ENCODE assay signal across 26 mouse cellular contexts in genomic region chr5:9264361-9264760, GRCm38 (mm10). TPM values are rescaled to one million over a fixed set of nuclear protein-coding genes. Genes with fewer than 3 reads are reported as not detected.
A peak's percentile ranks its signal among the peaks of the same experiment; 100 is the strongest.
DNase-seq lines count a peak whose midpoint lies in the region; ATAC-seq lines count a peak whose summit lies in the region.
"Had no signal": no experiment of that assay in that cellular context is flagged by ENCODE, and none has a peak within 500 bp of the region (broad histone marks: within the 10 kb centered on the region; RNA-seq: fewer than 3 reads in every experiment).

No protein-coding gene starts in this region.

- H3K27me3 ChIP-seq in hindbrain, embryonic 10.5 days (ENCODE audit: insufficient read depth, poor library complexity, severe bottlenecking): peaks cover 4% of the 10 kb centered on the region; the same call in 1 of the 2 replicates
- no peaks in the 10 kb centered on the region for H3K27me3 ChIP-seq in hindbrain, embryonic 14.5 days (ENCODE audit: control insufficient read depth, insufficient read depth, low read length)
- H3K27me3 ChIP-seq: hindbrain, embryonic 15.5 days had no signal

- H3K36me3 ChIP-seq in hindbrain, embryonic 10.5 days: no peaks in the 10 kb centered on the region
- H3K36me3 ChIP-seq in hindbrain, embryonic 14.5 days (replicated peaks; ENCODE audit: control insufficient read depth, insufficient read depth): no peaks in the 10 kb centered on the region
- H3K36me3 ChIP-seq: embryonic facial prominence, embryonic 15.5 days; heart, embryonic 10.5 days; hindbrain, embryonic 15.5 days; limb, embryonic 13.5 days; stomach, embryonic 15.5 days had no signal

- peak; percentile 4 for DNase-seq in hindbrain, embryonic 10.5 days (ENCODE audit: low spot score)
- no peak for DNase-seq in hindbrain, embryonic 14.5 days (ENCODE audit: low spot score)
- peak; percentile 23 to 27 for DNase-seq in B cell, adult 2 months
- DNase-seq in embryo, embryonic 11 days: peak; percentile 49
- DNase-seq in retina, embryonic 14.5 days (ENCODE audit: low spot score): peak; percentile 32
- DNase-seq in ovary, adult 18-20 months (ENCODE audit: low spot score): no peak
- DNase-seq in kidney, adult 9 months: no peak
- DNase-seq: adrenal gland, postnatal 25 days; cerebellum, adult 11 months; cerebellum, postnatal 36 days; gastrocnemius, adult 2 months; layer of hippocampus, postnatal 36 days; lung, adult 18-20 months; lung, postnatal 14 days; right cerebral cortex, postnatal 14 days; thymus, adult 18-20 months had no signal

- H3K4me3 ChIP-seq in hindbrain, embryonic 10.5 days: no peak overlapping the region
- H3K4me3 ChIP-seq in hindbrain, embryonic 14.5 days (replicated peaks; ENCODE audit: low read length): no peak overlapping the region
- H3K4me3 ChIP-seq: embryonic facial prominence, embryonic 15.5 days; gastrocnemius, adult 2 months; heart, embryonic 10.5 days; hindbrain, embryonic 15.5 days; limb, embryonic 13.5 days; megakaryocyte, embryonic 14.5 days; stomach, embryonic 15.5 days had no signal

- ATAC-seq in hindbrain, embryonic 14.5 days (ENCODE audit: low FRiP score): no peak
- ATAC-seq: forebrain, postnatal 0 days; intestine, embryonic 16.5 days; Patski had no signal

- H3K9ac ChIP-seq in hindbrain, embryonic 14.5 days: no peak overlapping the region
- H3K9ac ChIP-seq: embryonic facial prominence, embryonic 15.5 days; forebrain, postnatal 0 days; hindbrain, embryonic 15.5 days; limb, embryonic 13.5 days; stomach, embryonic 15.5 days had no signal

- no peak overlapping the region for H3K27ac ChIP-seq in hindbrain, embryonic 10.5 days
- H3K27ac ChIP-seq in hindbrain, embryonic 14.5 days: no peak overlapping the region
- H3K27ac ChIP-seq: embryonic facial prominence, embryonic 15.5 days; gastrocnemius, adult 2 months; heart, embryonic 10.5 days; hindbrain, embryonic 15.5 days; kidney, postnatal 0 days; limb, embryonic 13.5 days; stomach, embryonic 15.5 days had no signal

- H3K4me1 ChIP-seq in hindbrain, embryonic 10.5 days (replicated peaks): peaks cover 15% of the 10 kb centered on the region; the same call in 1 of the 2 replicates
- H3K4me1 ChIP-seq in hindbrain, embryonic 14.5 days (replicated peaks; ENCODE audit: control insufficient read depth, insufficient read depth, low read length): peaks cover 18% of the 10 kb centered on the region; the same call in 1 of the 2 replicates

- H3K9me3 ChIP-seq in hindbrain, embryonic 10.5 days: no peaks in the 10 kb centered on the region
- no peaks in the 10 kb centered on the region for H3K9me3 ChIP-seq in hindbrain, embryonic 14.5 days (ENCODE audit: control insufficient read depth, low read length)
- H3K9me3 ChIP-seq: embryonic facial prominence, embryonic 15.5 days; heart, embryonic 10.5 days; hindbrain, embryonic 15.5 days; limb, embryonic 13.5 days; megakaryocyte, embryonic 14.5 days; stomach, embryonic 15.5 days had no signal

- no peak overlapping the region for H3K4me2 ChIP-seq in hindbrain, embryonic 14.5 days (replicated peaks)
- H3K4me2 ChIP-seq: embryonic facial prominence, embryonic 15.5 days; hindbrain, embryonic 15.5 days; limb, embryonic 13.5 days; stomach, embryonic 15.5 days had no signal

- 75% methylated on average over 4 of the region's 4 CpGs for WGBS in hindbrain, embryonic 10.5 days
- 64% methylated on average over 4 of the region's 4 CpGs for WGBS in hindbrain, embryonic 14.5 days

RNA-seq across cellular contexts. Expression of gene 9330182L06Rik, which starts 1.6 kb away (rescaled TPM):
- 3.4 and 5.3 TPM in 2 replicates for polyA plus RNA-seq in hindbrain, embryonic 10.5 days (2016; fragmentation: Nextera tagmentation; extraction: Ambion mirVana)
- polyA plus RNA-seq in hindbrain, embryonic 14.5 days (2014; fragmentation: Nextera tagmentation; extraction: Ambion mirVana): 37.2 and 39.9 TPM in 2 replicates

Comparison
In these comparisons a context has a peak if more than half of its experiments do, and no peak if none do; other contexts are left out.
1. DNase-seq: peak in hindbrain, embryonic 10.5 days (single experiment), B cell, adult 2 months (2 of 2), embryo, embryonic 11 days (single experiment) and retina, embryonic 14.5 days (single experiment); none in hindbrain, embryonic 14.5 days (single experiment), ovary, adult 18-20 months (single experiment) and kidney, adult 9 months (single experiment).